Mouse (Mus musculus): Measurements from ENCODE around the gene Gm42957.
"Not testable (repeated sequence)": the region's sequence is repeated elsewhere in the genome, so short reads cannot be mapped to it uniquely, and the experiment has no call there.

Gene Gm42957

DNA sequence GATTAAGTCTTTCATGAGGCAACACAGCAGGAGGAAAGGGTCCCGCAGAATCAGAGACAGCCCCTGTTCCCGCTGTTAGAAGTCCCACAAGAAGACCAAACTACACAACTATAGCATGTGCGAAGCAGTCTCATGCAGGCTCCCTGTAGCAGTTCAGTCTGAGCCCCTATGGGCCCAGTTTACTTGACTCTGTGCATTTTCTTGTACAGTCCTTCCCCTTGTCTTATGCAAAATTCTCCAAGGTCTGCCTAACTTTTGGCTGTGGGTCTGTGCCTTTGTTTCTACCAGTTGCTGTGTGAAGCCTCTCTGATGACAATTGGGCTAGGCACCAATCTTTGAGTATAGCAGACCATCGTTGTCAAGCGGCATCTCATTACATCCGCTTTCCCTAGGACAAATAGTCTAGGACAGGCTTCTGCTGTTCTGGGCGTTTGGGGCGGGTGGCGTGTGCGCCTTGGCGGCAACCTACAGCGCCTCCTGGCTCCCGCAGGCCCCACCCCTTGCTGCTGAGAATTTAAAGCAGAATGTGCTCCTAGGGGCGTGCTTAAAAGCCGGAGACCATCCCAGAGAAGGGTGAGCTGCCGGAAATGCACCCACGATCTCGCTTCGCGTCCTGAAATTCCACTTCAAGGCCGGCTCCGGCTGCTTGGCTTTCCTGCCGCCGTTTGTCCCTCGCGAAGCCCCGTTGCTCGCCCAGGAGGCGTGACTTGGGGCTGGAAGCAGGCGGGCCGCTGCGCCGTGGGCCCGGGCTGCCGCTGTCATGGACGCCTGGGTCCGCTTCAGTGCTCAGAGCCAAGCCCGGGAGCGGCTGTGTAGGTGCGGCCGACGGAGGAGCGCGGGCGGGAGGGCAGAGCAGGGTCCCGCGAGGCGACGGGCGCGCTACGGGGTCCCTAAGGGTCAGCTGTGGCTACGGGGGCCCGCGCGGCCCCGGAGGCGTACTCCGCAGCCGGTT lies at the start of gene Gm42957, which contains the start of gene Pex11b:
Gene Gm42957, plus strand, starts transcription at position 547 of the 952 bp plus-strand sequence.
Gene Pex11b, plus strand, starts transcription at position 449 of the 952 bp plus-strand sequence.
- DNase-seq (ENCODE audit: low spot score) = peak; percentile 78

DNA sequence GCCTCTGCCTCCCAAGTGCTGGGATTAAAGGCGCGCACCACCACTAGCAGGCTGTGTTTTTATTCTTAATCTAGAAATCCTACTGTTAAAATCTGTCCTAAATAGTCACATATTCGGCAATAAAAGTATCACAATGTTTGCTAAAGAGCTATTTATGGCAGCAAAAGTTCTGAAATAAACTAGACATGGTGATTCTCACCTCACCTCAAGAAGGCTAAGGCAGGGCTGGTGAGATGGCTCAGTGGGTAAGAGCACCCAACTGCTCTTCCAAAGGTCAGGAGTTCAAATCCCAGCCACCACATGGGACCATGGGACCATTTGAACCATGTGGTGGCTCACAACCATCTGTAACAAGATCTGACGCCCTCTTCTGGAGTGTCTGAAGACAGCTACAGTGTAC lies 44.6 kb upstream of the Gm42957 start:
- no peak for DNase-seq (ENCODE audit: low spot score)

DNA sequence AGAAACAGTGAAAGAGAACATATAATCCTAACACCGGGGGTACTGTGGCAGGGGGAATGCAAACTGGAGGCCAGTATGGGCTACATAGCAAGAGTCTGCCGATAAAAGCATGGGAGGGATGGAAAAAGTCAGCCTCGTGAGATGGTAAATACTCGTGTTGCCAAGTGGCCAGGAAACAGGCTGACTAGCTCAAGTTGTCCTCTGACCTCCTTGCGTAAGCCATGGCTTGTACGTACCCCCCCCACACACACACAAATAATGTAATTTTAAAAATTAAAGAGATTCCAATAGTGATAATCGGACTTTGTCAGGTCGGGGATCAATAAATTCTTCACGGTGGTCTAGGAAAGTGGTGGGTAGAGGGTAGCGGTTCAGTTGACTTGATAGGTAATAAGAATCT lies 41.9 kb upstream of the Gm42957 start:
- peak; percentile 44 for DNase-seq (ENCODE audit: low spot score)

DNA sequence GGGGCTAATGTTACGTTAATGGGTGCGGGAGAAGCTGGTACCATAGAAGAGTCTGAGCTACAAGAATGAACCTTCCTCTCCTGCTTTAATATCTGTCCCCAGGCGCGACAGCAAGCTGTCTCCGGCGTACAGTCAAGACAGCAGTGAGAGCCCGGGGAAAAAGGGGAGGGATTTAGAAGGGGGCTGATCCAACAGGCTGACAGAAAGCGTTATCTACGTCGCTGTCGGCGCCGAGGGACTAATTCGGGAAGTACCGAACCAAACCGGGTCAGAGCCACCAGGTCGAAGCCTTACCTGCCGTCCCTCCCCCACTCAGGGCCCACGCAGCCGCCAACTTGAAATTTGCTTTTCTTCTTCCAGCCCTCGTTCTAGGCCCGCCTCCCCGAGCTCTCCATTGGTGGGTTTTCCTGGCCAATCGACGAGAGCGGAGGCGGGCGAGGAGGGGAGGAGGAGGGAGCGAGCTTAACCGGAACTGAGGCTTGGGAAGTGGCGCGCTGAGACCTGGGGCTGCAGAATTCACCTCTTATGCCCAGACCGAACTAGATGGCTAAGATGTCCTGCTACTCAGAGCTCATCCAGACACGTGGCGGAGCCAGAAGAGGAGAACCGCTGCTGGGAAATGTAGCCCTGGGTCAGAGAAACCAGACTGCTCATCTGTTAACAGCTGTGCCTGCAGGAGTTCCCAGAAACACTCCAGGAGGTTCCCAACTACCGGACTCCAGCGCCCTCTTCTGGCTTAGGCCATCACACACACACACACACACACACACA lies 41.3 kb upstream of the Gm42957 start, which contains the start of gene Polr3gl:
Gene Polr3gl, minus strand, starts transcription at position 392 of the 771 bp plus-strand sequence.
- peak; percentile 91 for DNase-seq (ENCODE audit: low spot score)

DNA sequence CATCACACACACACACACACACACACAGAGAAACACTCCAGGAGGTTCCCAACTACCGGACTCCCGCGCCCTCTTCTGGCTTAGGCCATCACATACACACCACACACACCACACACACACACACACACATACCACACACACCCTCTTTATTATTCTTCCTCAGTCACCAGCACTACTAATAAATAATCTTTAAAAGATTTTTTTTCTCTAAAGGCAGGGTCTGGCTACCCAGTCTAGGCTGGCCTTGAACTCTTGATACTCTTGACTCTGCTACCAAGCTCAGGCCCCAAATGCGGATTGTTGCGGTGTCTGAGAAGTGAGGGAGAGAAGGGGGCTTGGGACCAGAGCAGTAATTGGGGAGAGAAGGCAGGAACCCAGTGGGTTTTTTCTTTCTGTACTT lies 40.4 kb upstream of the Gm42957 start:
- no peak for DNase-seq (ENCODE audit: low spot score)

DNA sequence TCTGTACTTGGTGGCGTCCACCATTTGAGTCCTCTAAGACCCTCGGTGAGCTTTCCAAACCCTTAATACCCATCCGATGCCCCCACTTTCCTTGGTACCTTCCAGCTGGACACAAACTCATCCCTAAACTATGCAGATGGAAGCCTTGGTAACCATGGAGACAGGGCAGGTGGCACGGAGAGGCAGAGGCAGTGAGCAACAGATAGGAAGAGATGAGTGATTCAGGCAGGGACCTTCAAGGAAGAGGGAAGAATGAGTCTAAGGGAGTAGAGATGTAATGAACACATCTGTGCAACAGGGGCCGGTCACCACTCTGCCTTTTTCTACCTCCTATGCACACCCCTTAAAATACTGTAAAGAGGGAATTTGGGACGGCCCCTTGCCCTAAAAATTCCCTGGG lies 39.6 kb upstream of the Gm42957 start:
- DNase-seq (ENCODE audit: low spot score) = peak; percentile 40

DNA sequence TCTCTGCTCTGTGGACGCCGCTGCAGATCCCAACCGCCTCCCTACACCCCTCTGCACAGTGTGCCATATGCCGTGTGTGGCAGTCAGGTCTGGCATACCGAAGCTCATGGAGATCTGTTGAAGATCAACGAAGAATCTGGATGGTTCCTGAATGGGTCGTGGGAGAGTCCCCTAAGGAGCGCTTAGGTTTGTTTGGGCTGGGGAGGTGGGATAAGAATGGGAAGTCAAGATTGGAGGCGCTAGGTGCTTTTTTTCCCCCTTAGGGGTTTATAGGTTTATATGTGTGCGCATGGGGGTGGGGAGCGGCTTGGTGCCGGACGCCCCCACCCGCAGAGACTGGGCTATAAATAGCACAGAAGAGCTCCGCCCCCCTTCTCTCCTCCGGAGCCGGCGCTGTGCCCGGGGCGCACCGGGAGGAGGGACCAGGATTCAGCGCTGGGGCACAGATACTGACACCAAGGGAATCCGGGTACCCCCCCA lies 39.0 kb upstream of the Gm42957 start, which contains the start of gene Ankrd34a:
Gene Ankrd34a, plus strand, starts transcription at position 409 of the 480 bp plus-strand sequence.
- DNase-seq (ENCODE audit: low spot score) = peak; percentile 42

DNA sequence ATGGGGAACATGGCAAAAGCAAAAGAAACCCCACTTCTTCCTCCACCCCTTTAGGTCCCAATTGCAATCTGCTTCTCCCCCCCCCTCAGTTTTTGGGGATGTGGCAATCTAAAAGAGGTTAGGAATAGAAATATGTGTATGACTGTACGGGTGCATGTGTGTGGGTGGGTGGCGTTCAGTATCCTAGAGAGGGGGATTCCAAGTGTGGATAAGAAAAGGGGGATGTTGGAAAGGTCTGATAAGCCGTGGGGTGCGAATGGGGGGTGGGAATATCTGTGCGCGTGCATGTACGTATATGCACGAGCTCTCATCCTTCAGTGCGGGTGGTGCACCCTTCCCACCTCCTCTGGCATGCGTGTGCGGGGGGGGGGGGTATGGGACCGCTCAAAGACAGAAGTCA lies 38.4 kb upstream of the Gm42957 start:
- no peak for DNase-seq (ENCODE audit: low spot score)

DNA sequence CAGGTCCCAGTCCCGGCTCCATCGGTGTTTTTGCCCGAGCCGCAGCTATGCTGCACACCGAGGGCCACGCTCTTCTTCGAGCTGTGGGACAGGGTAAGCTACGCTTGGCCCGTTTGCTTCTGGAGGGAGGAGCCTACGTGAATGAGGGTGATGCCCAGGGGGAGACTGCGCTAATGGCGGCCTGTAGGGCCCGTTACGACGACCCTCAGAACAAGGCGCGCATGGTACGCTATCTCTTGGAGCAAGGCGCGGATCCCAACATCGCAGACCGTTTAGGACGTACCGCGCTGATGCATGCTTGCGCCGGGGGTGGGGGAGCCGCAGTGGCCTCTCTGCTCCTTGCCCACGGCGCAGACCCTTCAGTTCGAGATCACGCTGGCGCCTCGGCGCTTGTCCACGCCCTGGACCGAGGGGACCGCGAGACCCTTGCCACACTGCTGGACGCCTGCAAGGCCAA lies 37.8 kb upstream of the Gm42957 start:
- DNase-seq (ENCODE audit: low spot score) = peak; percentile 62

DNA sequence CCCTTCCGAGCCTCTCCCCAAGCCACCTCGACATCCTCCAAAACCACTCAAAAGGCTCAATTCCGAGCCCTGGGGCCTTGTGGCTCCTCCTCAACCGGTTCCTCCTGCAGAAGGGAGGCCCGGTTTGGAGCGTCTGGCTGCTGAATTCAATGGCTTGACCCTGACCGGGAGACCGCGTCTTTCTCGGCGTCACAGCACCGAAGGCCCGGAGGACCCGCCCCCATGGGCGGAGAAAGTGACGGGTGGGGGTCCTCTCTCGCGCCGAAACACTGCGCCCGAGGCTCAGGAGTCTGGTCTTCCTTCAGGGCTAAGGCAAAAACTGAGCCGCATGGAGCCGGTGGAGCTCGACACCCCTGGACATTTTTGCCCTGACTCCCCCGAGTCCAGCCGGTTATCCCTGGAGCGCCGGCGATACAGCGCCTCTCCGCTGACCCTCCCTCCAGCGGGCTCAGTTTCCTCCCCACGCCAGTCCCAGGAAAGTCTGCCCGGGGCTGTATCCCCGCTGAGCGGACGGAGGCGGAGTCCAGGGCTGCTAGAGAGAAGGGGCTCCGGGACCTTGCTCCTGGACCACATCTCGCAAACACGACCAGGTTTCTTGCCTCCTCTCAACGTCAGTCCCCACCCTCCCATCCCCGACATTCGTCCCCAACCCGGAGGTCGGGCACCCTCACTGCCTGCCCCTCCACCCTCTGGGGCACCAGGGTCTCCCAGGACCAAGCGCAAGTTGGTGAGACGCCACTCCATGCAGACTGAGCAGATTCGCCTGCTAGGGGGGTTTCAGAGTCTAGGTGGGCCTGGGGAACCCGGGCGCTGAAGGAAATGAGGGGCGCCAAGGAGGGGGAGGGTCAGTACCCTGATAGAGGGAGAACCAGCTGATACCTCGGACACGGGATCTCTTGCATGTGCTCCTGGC lies 36.9 kb upstream of the Gm42957 start:
- peak; percentile 79 for DNase-seq (ENCODE audit: low spot score)

DNA sequence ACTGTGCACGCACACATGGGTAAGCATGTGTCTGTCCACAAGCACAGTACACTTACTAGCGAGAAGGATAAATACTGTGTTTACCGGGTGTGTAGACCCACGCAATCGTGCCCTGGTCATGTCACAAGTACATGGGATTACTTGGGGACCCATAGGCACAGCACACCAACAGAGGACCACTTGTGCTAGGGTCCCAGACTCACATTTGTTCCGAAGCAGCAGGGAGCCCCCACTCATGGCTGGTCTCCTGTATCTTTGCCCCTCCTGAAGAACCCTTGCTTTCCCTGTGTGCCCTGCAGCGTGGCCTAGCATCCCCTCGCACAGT lies 36.2 kb upstream of the Gm42957 start:
- DNase-seq (ENCODE audit: low spot score) = peak; percentile 15

DNA sequence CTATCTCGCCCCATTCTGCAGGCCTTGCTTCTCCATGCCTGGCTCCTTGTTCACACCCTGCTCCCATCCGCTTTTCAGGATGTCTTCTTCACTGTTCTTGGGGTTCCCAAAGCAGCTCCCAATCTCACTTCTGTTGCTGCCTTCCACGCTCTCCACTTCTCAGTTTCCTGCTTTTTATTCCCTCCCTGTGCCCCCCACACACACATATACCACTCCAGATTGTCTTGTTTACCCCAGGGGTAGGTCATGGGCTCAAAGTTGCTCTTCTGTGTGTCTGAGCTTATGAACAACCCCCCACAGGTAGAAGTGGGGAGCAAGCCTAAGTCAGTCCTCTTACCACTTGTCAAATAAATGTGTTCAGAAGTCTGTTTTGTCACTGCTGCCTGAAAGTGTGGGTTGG lies 35.9 kb upstream of the Gm42957 start:
- no peak for DNase-seq (ENCODE audit: low spot score)

DNA sequence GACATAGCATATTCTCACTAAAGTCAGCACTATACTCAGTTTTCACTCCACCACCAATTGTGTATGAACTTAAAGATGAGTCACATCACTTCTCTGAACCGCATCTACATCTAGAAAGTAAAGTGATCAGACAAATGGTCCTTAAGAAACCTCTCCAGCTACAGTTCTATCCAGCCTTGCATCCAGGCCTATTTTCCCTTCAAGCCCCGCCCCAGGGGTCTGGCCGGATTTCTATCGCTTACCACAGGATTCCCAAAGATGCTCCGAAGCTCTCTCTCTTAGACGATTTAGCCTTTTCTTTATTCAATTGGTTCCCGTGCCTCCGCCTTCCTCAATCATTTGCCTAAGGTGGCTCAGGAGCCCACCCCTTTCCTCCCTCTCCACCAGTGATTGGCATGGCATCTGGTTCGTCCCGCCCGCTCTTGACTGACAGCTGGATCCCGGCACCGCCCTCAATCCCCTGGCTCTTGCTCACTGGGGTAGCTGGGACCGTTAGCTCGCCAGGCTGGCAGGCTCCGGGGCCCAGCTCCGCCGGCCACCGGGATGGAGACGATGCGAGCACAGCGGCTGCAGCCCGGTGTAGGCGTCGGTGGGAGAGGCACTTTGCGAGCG lies 34.5 kb upstream of the Gm42957 start, which contains the start of gene Lix1l:
Gene Lix1l, plus strand, starts transcription at position 511 of the 612 bp plus-strand sequence.
- DNase-seq (ENCODE audit: low spot score) = peak; percentile 97

DNA sequence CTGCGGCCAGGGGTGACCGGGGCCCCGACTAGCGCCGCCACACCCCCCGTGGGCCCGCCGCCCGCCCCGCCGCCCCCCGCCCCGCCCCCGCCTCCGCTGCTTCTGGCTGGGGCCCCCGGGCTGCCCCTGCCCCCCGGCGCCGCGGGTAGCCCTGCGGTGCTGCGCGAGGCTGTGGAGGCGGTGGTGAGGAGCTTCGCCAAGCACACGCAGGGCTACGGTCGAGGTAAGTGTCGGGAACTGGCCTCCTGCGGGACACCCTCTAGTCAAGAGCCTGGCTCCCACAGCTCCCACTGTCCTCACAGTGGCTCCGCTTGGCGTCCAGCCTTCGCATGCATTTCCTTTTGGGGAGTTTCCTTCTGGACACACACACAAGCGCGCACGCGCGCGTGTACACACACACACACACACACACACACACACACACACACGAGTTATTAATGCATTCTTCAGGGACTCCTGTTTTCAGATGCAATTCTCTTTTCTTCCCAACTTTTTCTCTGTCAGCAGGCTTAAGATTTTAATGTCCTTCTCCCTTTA lies 34.0 kb upstream of the Gm42957 start:
- DNase-seq (ENCODE audit: low spot score) = peak; percentile 66

DNA sequence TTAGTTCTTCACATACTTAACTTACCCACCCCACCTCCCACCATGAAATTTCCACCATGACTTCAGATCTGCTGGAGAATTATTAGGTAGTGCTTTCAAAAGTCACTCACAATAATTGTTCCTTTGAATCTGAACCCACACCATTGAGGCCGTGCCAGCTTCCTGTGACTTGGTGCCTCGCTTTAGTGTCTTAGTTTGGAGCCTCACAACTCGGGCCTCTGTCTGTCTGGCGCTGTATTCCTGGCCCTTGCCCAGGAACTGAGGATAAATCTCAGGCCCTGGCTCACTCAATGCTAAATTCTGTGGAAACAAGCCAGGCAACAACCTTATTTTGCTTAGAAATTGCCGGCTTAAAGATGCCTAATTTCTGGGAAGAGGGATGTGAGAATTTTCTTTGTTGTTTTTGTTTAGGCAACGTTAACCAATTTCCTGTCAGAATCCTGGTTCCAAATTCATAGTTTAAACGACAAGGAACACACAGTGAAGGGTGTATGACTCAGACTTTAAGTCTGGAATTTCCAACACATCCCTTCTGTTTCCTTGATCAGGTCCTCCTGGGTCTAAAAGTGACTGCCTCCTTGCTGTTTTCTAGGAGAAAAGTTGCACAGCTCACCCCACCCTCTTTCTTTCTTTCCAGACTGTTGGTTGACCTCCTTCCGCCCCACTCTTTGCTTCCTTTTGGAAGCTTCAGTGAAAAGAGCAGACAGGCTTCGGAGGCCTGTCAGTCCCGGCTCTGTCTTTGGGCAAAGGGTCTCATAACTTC lies 33.2 kb upstream of the Gm42957 start:
- DNase-seq (ENCODE audit: low spot score) = no peak

DNA sequence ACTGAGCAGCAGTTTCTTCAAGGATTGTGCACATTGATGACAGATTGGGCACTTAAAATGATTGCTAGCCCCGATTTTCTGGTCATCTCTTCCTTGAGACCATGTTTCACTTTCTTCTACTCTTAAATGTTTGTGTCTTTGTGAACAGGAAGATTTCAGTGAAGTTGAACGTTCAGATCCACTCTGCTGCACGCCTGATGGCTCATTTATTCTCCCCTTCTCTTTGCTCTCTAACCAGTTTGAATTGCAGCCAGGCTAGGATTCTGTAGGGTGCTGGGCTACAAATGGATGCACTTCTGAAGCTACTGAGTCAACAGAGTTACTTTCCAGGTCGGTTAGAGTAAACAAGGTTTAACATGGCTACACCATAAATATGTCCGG lies 32.6 kb upstream of the Gm42957 start:
- no peak for DNase-seq (ENCODE audit: low spot score)

DNA sequence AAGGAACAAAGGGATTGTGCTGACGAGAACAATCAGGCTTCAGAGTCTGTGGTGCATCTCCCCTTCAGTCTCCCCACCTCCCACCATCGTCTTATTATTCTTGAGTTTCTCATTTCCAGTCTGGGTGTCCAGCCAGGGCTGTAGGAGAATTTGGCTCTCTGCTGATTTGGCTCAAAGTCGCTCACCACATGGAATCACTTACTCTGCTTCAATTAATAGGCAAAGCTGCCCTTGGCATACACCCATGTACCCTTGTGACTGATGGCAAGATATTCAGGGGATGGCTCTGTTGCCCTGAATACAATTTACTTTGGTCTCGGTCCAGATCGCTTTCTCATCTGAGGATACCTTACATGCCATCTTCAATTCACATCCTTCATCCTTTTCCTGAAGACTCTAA lies 32.0 kb upstream of the Gm42957 start:
- DNase-seq (ENCODE audit: low spot score) = no peak

DNA sequence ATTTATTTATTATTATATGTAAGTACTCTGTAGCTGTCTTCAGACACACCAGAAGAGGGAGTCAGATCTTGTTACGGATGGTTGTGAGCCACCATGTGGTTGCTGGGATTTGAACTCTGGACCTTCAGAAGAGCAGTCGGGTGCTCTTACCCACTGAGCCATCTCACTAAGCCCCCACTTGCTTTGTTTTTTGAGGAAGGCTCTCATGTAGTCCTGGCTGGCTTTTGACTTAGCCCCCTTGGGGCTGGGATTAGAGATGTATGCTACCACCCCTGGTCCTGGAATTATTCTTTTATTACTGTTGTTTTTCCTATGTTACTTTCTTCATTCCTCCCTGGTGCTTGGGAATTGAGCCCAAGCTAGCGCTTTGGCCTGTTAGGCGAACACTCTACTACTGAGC lies 29.3 kb upstream of the Gm42957 start:
- DNase-seq (ENCODE audit: low spot score) = not testable (repeated sequence)

DNA sequence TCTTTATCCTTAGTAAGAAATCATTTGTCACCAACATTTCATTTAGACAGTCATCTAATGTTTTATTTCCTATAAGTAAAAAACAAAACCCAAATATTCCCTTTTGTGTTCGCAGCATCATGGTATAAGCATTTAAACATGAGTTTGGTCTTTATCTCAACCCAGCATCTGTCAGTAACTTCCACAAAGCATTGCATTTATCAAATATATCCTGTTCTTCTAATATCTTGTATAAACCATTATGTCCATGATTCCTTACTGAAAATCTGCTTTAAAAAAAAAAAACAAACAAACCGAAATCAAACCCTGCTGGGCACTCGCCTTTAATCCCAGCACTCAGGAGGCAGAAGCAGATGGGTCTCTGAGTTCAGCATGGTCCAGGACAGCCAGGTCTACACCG lies 28.7 kb upstream of the Gm42957 start:
- no peak for DNase-seq (ENCODE audit: low spot score)

DNA sequence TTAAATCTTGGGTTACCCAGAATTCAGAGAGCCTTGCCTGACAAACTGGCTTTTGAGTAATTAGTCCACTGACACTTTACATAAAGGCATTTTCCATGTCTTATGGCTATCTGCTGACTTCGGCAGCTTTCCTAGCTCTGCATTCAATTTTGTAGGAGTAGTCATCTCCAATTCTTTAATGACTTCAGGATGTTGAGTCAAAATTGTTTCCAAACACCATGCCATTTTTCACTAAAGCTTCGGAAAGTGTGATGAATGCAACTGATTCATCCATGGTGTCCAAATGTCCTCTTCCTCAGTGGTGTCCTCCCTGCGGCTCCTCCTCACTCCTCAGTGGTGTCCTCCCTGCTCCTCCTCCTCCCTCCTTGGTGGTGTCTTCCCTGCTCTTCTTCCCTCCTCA lies 17.3 kb upstream of the Gm42957 start:
- no peak for DNase-seq (ENCODE audit: low spot score)

Measured in retina, embryonic 14.5 days (tissue).